Mouse (Mus musculus) liver, embryonic 14.5 days (tissue): ENCODE measurements around the gene Mtx3.
"Not testable (repeated sequence)": the region's sequence is repeated elsewhere in the genome, so short reads cannot be mapped to it uniquely, and the experiment has no call there.

Experiments used
- CTCF ChIP-seq: IDR thresholded peaks from 2 replicates; pipeline ENCODE4 v1.5.1; 2016; ENCODE audit warnings: antibody characterized with exemption, low read depth, control low read depth
- EP300 ChIP-seq: IDR thresholded peaks from 2 replicates; pipeline ENCODE4 v1.6.1; 2016; ENCODE audit warnings: antibody characterized with exemption, low read depth

GRCm38 (mm10) chr13:92810592-92810991, 34.0 kb upstream of the Mtx3 start:
- not testable (repeated sequence) for TF ChIP-seq EP300, CTCF
